Mouse (Mus musculus) C2C12 (cell line): ENCODE results near the gene Plrg1.

Source experiments
- CEBPB ChIP-seq: IDR thresholded peaks from one replicate; pipeline ENCODE4 v1.6.1; 2011; ENCODE audit warnings: low read depth, mild to moderate bottlenecking, control low read depth, moderate library complexity
- CTCF ChIP-seq: IDR thresholded peaks from one replicate; pipeline ENCODE4 v1.5.1; 2011; ENCODE audit not compliant: control insufficient read depth, insufficient read depth, insufficient read length
- FOSL1 ChIP-seq: IDR thresholded peaks from one replicate; pipeline ENCODE4 v1.8.0; 2011; ENCODE audit warnings: mild to moderate bottlenecking, low read length; ENCODE audit not compliant: poor library complexity, insufficient read depth, severe bottlenecking
- MAX ChIP-seq: IDR thresholded peaks from one replicate; pipeline ENCODE4 v1.6.1; 2011; ENCODE audit warnings: mild to moderate bottlenecking, control low read depth
- MYOD1 ChIP-seq: IDR thresholded peaks from one replicate; pipeline ENCODE4 v1.6.1; 2011; ENCODE audit warnings: low read depth; ENCODE audit not compliant: control insufficient read depth, insufficient read length
- MYOG ChIP-seq: IDR thresholded peaks from one replicate; pipeline ENCODE4 v1.6.1; 2011; ENCODE audit not compliant: control insufficient read depth, insufficient read length; ENCODE audit errors: extremely low read depth
- USF1 ChIP-seq: IDR thresholded peaks from one replicate; pipeline ENCODE4 v1.6.1; 2011; ENCODE audit warnings: low read depth, mild to moderate bottlenecking, control low read depth, moderate library complexity

GRCm38 (mm10) chr3:83011565-83011964, 43.8 kb upstream of the Plrg1 start:
- TF ChIP-seq USF1: no peak
- TF ChIP-seq MAX: no peak
- no peak for TF ChIP-seq CTCF
- no peak for TF ChIP-seq CEBPB
- TF ChIP-seq MYOD1: no peak
- no peak for TF ChIP-seq FOSL1
- no peak for TF ChIP-seq MYOG
